Mouse (Mus musculus) midbrain, embryonic 12.5 days (tissue): ENCODE results near the gene Ccr7. TPM values are rescaled to one million over a fixed set of nuclear protein-coding genes. Genes with fewer than 3 reads are reported as not detected.

ENCODE experiments used
- polyA plus RNA-seq: library from polyadenylated mRNA; unstranded; fragments of >200 nt; fragmentation: Nextera tagmentation; extraction: Ambion mirVana; gene quantifications from 2 replicates; pipeline ENCODE4 v1.2.1, GENCODE M21; 2016

Gene Ccr7
- polyA plus RNA-seq, 1 experiment from 2014 or later, result 0.11 TPM

Other genes starting within 250 kb of the Ccr7 start
- gene Cdc6, start 247.3 kb downstream of the Ccr7 start, polyA plus RNA-seq, result 28.3 and 29.0 TPM in 2 replicates
- gene Rara, start 227.3 kb downstream of the Ccr7 start, polyA plus RNA-seq, result 15.5 and 17.3 TPM in 2 replicates
- 0.67 and 0.80 TPM in 2 replicates for gene Gjd3, start 172.1 kb downstream of the Ccr7 start, polyA plus RNA-seq
- 305 and 311 TPM in 2 replicates for gene Top2a, start 130.9 kb downstream of the Ccr7 start, polyA plus RNA-seq
- gene Igfbp4, start 113.8 kb downstream of the Ccr7 start, polyA plus RNA-seq, result 246 and 322 TPM in 2 replicates
- 0.12 and 0.19 TPM in 2 replicates for gene Tns4, start 65.8 kb downstream of the Ccr7 start, polyA plus RNA-seq
- gene Smarce1, start 75.9 kb upstream of the Ccr7 start, polyA plus RNA-seq, result 357 and 380 TPM in 2 replicates
- 0.87 and 1.1 TPM in 2 replicates for gene Krt222, start 89.0 kb upstream of the Ccr7 start, polyA plus RNA-seq
- not detected in 2 replicates for gene Krt24, start 130.2 kb upstream of the Ccr7 start, polyA plus RNA-seq
- not detected in 2 replicates for gene Krt25, start 167.9 kb upstream of the Ccr7 start, polyA plus RNA-seq
- 0.21 and 0.48 TPM in 2 replicates for gene Krt26, start 182.9 kb upstream of the Ccr7 start, polyA plus RNA-seq
- not detected in 2 replicates for gene Krt27, start 196.0 kb upstream of the Ccr7 start, polyA plus RNA-seq
- 0.42 TPM in 1 of 2 replicates, not detected in the other for gene Krt28, start 219.8 kb upstream of the Ccr7 start, polyA plus RNA-seq
- gene Krt10, start 234.3 kb upstream of the Ccr7 start, polyA plus RNA-seq, result 35.9 and 37.2 TPM in 2 replicates